Mouse (Mus musculus) adrenal gland (tissue): ENCODE data around the gene H3f3a.
"Not testable (repeated sequence)": the region's sequence is repeated elsewhere in the genome, so short reads cannot be mapped to it uniquely, and the experiment has no call there.

Source experiments
- intact Hi-C: fragments of 180-260 bp; cut with DNase I; formaldehyde crosslinking; loops from one replicate; pipeline ENCODE4 v1.15.1; 2025
- long read RNA-seq, 2 experiments: library from polyadenylated mRNA; unstranded; transcript quantifications; one replicate each; pipeline ENCODE4 v2.0.0; 2020; ENCODE audit warnings: borderline replicate concordance in 1 of 2; ENCODE audit not compliant: insufficient replicate concordance in 1 of 2

H3f3a gene
- long read RNA-seq, experiment 1, transcript H3f3a-205 (4 exons, 2,841 nt): major isoform, 342 of 355 reads
- long read RNA-seq, experiment 1, partial matches to known transcripts: 2 of 355 reads
- long read RNA-seq, experiment 1, other reads (novel, unspliced or antisense): 9 of 355 reads
- long read RNA-seq, experiment 2, transcript H3f3a-205 (4 exons, 2,841 nt): major isoform, 364 of 385 reads
- long read RNA-seq, experiment 2, partial matches to known transcripts: 7 of 385 reads
- long read RNA-seq, experiment 2, other reads (novel, unspliced or antisense): 10 of 385 reads

DNA sequence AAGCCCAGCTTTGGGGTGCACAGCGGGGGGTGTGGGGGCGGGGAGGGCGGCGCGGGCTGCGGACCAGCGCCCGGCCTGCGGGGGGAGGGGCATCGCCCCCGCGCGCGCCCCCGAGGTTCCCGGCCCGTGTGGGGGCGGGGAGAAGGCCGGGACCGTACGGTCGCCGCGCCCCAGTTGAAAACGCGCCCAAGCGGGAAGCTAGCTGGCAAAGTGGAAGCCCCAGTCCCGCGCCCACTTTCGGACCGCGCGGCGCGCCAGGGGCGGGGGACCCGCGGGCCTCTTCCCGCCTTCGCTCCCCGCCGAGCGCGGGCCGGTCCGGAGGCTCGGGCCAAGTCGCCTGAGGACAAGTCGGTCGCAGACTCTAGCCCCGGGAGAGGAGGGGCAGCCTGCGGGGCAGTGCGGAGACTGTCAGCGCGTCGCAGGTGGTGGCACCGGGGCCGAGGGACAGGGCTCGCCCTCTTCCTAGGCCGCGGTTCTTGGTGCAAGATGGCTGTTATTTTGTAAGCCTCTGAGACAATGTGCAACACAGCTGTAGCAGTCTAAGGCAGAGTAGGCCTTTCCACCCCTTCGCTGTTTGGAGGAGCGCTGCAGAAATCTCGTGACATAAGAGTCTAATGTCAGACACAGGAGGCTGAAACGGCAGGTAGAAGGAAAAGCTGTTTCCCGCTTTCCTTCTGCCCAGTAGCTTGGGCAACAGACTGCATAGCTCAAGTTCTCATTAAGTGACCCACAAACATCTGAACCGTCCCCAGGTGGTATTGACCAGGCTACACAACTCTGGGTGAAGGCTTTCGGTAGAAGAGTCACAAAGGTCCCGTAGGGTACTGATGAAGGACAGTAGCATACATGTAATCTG is at the start of gene H3f3a:
Gene H3f3a, minus strand, starts transcription at position 59 of the 856 bp plus-strand sequence.
- intact Hi-C loops: loop anchor here (1.0 kb wide), 1 partner anchor 35 kb away; no protein-coding TSS in a partner anchor

DNA sequence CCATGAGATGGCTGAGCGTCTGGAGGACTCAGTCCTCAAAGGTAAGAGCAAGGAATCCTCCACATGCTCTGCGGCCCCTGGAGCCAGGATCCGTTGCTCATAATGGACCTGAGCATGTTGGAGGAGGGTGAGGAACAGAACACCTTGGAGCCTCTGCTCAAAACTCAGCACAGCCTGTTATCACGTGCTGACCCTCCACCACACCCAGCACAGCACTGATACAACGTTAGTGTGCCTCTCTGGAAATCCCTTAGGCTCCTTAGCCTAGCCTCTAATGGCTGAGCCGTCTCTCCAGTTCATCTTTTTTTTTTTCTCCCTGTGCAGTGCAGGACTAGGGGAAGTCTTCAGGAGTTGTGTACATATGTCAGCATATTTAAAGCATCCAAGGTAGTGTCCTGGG is 46.3 kb upstream of the H3f3a start:
- intact Hi-C loops: no loop called here

GRCm38 (mm10) chr1:180858763-180859162 is 45.0 kb upstream of the H3f3a start:
- intact Hi-C loops: no loop called here

GRCm38 (mm10) chr1:180850316-180851270 is 36.9 kb upstream of the H3f3a start, which contains the start of gene Sde2:
TSS of gene Sde2 (plus strand) at chr1:180851127.
- intact Hi-C loops: no loop called here

- intact Hi-C loops: loop anchor here (1.0 kb wide), 1 partner anchor 36 kb away; the partner anchor contains the start of gene H3f3a
These were observed 36.1 kb upstream of the H3f3a start for GRCm38 (mm10) chr1:180849701-180850301.

DNA sequence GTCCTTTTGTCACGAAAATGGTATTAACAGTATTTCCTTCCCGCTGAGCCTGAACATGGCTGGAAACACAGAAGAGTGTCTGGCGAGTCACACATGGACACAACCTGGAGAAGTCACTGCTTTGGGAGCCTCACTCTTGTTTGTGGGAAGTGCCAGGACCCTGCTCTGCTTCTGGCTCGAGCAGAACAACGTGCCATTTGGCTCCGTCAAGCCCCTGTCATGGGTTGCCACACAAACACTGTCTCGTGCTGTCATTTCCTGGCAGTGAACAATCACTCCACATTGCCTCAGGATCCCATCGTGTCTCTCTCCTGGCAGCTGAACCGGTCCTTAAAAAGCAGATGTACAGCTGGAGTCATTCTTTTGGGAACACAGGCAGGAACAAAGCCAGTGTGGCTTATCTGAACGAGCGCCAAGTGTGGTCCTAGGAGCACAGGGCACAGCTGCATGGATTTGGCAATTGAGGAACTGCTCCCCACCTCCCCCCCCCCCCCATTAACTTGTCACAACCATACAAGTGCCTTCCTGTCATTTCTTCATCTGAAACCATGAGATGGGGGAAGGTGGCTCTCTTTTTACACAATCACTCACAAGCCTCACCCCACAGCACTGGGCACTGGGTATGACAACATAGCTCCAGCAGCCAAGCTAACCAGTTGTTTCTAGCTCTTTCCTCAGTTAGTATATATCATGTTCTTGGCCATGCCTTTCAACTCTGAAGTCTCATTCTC is 34.9 kb upstream of the H3f3a start:
- intact Hi-C loops: loop anchor here (1.0 kb wide), 1 partner anchor 35 kb away; the partner anchor contains the start of gene H3f3a

DNA sequence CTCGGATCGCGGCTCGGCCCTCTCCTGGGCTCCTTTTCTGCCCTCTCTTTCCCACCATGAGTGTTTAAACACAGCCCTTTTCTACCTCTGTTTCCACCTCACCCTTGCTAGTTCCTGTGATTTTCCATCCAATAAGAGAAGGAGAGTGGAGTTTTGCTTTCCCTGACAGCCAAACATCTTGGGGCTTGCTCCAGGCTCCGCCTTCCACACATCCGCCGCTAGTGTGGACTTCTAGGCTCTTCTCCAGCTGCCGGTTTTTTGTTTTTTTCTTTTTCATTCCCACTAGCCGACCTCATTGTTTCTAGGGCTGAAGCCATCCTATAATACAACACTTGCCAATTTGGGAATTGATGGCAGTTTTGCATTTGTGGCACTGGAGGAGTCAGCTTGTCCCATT is 34.4 kb upstream of the H3f3a start:
- intact Hi-C loops: no loop called here

DNA sequence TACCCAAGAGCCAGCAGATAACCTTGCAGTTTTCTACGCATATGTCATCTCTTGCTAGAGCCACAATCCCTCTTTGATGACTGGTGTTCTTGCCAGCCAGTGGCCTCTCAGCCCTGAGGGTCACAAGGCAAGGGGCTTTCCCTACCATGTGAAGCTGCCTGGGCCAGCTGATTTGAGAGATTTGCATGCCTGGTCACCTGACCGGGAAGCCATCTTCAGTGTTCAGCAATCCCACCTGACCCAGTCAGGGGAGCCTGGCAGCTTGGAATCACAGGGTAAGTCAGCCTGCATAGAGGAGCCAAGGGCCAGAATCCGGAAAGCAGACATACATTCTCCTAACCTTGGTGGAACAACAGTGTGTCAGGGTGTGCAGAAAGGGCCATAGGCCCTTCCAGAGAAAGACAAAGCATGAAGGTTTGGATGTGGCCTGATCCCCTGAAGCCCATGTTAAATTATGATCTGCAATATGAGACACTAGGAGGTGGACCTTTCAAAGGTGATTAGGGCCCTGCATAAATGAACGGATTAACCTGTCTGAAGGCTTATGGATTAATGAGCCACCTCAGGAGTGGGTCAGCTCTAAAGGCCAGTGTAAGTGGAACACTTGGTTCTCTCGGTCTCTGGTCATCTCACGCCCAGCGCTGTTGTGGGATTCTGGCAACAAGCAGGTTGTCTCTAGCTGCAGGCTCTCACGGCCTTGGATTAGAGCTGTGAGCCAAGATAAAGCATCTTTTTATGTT is 28.0 kb upstream of the H3f3a start:
- intact Hi-C loops: no loop called here

DNA sequence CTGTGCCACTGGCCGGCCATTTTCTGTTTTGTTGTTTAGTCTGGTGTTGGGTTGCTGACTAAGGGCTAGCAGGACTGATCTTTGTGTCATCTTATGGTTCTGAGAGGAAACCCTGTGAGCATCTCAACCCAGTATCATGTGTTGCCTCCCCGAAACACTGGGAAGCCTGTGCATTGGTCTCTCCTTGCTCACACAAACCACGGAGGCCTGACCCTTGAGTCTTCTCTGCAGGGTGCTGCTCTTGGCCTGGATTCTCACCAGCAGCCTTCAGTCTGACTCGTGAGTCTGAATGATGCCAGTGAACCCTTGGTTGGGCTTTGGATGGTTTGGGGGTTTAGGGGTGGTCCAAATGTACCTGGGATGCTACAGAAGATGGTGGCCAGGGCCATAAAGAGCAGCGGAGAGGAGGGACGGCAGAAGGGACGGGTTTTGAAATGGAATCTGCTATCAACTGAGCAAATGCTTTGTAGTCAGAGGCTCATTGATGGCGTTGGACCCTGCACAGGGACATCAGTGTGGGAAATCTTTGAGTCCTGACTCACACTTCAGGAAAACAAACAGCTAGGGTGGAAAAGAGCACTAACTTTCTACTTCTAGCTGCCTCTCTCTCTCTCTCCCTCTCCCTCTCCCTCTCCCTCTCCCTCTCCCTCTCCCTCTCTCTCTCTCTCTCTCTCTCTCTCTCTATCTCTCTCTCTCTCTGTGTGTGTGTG is 25.6 kb upstream of the H3f3a start:
- intact Hi-C loops: no loop called here

DNA sequence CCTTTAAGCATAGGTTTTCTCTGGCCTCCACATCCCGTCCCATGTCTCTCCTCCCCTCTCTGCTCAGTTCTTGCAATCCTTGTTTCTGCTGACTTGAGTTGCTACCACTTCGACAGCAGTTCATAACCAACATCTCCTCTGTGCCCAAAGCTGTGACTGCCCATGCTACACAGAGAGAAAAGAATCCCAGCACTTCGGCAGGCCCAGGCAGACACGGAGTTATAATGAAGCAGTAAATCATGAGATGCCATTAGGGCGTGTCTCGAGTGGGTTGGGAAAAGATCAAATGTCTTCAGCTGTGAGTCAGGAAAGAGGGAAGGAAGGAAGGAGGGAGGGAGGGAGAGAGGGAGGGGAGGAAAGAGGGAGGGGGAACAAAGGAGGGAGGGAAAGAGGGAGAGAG is 24.3 kb upstream of the H3f3a start:
- intact Hi-C loops: no loop called here

- intact Hi-C loops: no loop called here
These were observed 23.4 kb upstream of the H3f3a start for GRCm38 (mm10) chr1:180837186-180837585.

DNA sequence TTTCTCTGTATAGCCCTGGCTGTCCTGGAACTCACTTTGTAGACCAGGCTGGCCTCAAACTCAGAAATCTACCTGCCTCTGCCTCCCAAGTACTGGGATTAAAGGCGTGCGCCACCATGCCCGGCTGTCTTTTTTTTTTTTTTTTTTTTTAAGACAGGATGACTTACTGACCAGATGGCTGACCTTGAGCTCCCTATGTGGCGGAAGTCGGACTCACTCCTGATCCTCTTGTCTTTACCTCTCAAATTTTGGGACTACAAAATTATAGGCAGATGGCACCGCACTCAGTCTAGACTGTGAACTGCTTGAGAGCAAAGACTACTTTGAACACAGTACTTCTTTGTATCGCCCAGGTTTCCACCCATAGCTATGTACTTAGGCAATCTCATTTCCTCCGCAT is 22.7 kb upstream of the H3f3a start:
- intact Hi-C loops: not testable (repeated sequence)

- intact Hi-C loops: no loop called here
These were observed 21.7 kb upstream of the H3f3a start for GRCm38 (mm10) chr1:180835273-180836015.

DNA sequence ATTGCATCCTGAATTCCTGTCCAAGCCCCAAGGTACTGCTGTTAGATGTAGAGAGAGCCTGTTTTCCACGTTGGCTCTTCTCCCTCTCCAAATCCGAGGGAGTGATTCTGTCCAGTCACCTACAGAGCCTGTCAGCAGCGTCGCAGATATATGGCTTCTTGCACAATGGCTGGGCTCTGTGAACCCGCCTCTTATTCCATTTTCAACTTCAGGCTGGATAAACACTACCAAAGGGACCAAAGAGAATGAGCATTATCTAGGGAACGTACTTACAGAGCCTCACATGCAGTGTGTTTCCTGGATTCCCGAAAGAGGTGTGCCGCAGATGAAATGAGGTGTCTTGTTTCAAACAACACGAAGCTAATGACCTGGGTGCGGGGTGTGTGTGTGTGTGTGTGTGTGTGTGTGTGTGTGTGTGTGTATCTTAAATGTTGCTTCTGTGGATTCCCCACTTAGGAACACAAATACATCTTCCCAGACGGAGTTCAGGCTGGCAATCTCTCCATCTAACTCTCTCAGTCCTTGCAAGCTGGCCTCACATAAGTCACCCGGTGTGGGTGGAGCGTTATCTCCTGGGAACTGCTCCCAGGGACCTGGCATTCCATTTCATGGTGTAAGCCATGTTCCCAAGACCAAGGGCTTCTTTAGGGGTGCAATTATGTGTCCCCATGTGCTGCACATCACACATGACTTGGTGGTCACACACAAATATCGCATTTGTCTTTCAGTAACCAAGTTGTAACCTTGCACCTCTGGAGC is 17.0 kb upstream of the H3f3a start:
- intact Hi-C loops: no loop called here

GRCm38 (mm10) chr1:180830175-180830574 is 16.4 kb upstream of the H3f3a start:
- intact Hi-C loops: no loop called here

DNA sequence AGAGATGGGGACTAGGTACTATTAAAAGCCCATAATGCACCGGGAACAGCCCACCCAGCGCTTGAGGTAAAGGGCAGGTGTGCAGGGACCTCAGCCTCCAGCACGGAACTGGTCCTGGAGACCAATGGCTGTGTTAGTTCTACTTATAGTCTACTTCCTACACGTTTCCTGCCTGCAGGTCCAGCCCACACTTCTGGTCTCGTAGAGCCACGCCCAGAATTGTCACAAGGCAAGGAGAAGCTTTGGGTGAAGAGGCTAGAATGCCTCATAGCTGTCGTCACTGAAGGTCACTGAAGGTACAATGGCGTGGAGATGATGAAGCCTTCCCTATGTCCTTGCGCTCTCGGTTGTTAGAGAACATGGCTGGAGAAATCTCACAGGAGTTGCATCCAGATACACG is 16.0 kb upstream of the H3f3a start:
- intact Hi-C loops: no loop called here

- intact Hi-C loops: no loop called here
These were observed 12.9 kb upstream of the H3f3a start for GRCm38 (mm10) chr1:180826634-180827033.
